Mouse (Mus musculus): ENCODE data around the gene Zfp599.

Gene Zfp599

GRCm38 (mm10) chr9:22224066-22224465 is 35.6 kb downstream of the Zfp599 start:
- in situ Hi-C loops (cut with MboI, MseI), result no loop called here

- in situ Hi-C loops (cut with MboI, MseI), result no loop called here
These were observed 41.7 kb downstream of the Zfp599 start for GRCm38 (mm10) chr9:22217858-22218493.

- in situ Hi-C loops (cut with MboI, MseI), result no loop called here
These were observed 43.0 kb downstream of the Zfp599 start for GRCm38 (mm10) chr9:22216705-22217104.

- in situ Hi-C loops (cut with MboI, MseI), result no loop called here
These were observed 45.1 kb downstream of the Zfp599 start for GRCm38 (mm10) chr9:22214549-22214948.

GRCm38 (mm10) chr9:22213785-22214194 is 45.9 kb downstream of the Zfp599 start:
- in situ Hi-C loops (cut with MboI, MseI), result no loop called here
